8 mouse cellular contexts compared by ENCODE assay signal in the genomic region with DNA sequence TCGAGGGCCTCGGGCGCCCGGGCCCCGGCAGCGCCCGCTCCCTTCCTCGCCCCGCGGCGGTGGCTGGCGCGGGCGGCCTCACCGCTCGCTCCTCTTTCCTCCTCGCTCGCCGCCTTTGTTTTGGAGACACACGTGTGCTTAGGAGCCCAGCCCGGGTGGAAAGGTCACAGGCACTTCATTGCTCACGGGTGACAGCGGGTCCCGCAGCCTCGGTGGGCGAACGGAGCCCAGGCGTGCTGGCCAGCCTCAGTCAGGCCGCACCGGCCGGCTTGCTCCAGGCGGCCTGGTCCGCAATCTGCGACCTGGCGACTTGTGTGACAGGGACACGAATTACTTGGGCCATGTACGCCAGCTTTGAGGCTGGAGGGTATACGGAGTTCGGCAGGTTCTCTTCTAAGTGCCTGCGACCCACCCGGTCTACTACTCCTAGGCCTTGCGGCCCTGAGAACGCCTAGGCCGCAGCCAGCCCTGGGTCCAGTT. TPM values are rescaled to one million over a fixed set of nuclear protein-coding genes. Genes with fewer than 3 reads are reported as not detected.
DNase-seq lines count a peak whose midpoint lies in the region; ATAC-seq and TF ChIP-seq lines count a peak whose summit lies in the region.

No protein-coding gene starts in this region.

- TF ChIP-seq CTCF in olfactory bulb, adult 2 months (IDR thresholded peaks at IDR 0.05; ENCODE audit: insufficient read depth, low read depth, low read length): no peak

- no peak for ATAC-seq in embryonic facial prominence, embryonic 12.5 days (ENCODE audit: insufficient number of reproducible peaks, insufficient read depth, low FRiP score, low TSS enrichment)
- ATAC-seq in intestine, embryonic 16.5 days: no peak
- ATAC-seq in frontal cortex, adult (ENCODE audit: low TSS enrichment): no peak
- no peak for ATAC-seq in monocyte, adult 5-6 weeks (replicated peaks; ENCODE audit: insufficient number of reproducible peaks, low FRiP score, low TSS enrichment, poor library complexity, severe bottlenecking)
- no peak for ATAC-seq in erythroblast, adult 5-6 weeks (replicated peaks; ENCODE audit: low FRiP score, poor library complexity, severe bottlenecking)

- no peaks in the 10 kb centered on the region for H3K9me3 ChIP-seq in embryonic facial prominence, embryonic 12.5 days
- no peaks in the 10 kb centered on the region for H3K9me3 ChIP-seq in intestine, embryonic 16.5 days (ENCODE audit: control insufficient read depth, low read length)

- H3K27ac ChIP-seq in embryonic facial prominence, embryonic 12.5 days: peak overlapping the region; percentile 85
- H3K27ac ChIP-seq in intestine, embryonic 16.5 days (ENCODE audit: low read length): no peak overlapping the region
- no peak overlapping the region for H3K27ac ChIP-seq in olfactory bulb, adult 2 months (ENCODE audit: insufficient read depth, low read depth, low read length)

- peaks cover 69% of the 10 kb centered on the region for H3K27me3 ChIP-seq in embryonic facial prominence, embryonic 12.5 days
- peaks cover 71% of the 10 kb centered on the region for H3K27me3 ChIP-seq in intestine, embryonic 16.5 days (replicated peaks; ENCODE audit: control insufficient read depth, insufficient read depth, low read length)

- peak overlapping the region; percentile 51 for H3K4me3 ChIP-seq in embryonic facial prominence, embryonic 12.5 days
- peak overlapping the region; percentile 42 for H3K4me3 ChIP-seq in intestine, embryonic 16.5 days (ENCODE audit: low read length)
- H3K4me3 ChIP-seq in olfactory bulb, adult 2 months (ENCODE audit: insufficient read depth, low read depth, low read length): peak overlapping the region; percentile 11; the same call in 1 of the 2 replicates

- H3K9ac ChIP-seq in embryonic facial prominence, embryonic 12.5 days: peak overlapping the region; percentile 81
- H3K9ac ChIP-seq in intestine, embryonic 16.5 days (ENCODE audit: low read depth, low read length): peak overlapping the region; percentile 44

- DNase-seq in kidney, postnatal 10 days: peak; percentile 46
- no peak for DNase-seq in kidney, postnatal 36 days

- peaks cover 45% of the 10 kb centered on the region for H3K4me1 ChIP-seq in embryonic facial prominence, embryonic 12.5 days
- peaks cover 27% of the 10 kb centered on the region for H3K4me1 ChIP-seq in intestine, embryonic 16.5 days (ENCODE audit: control insufficient read depth, insufficient read depth, low read length)
- peaks cover 9% of the 10 kb centered on the region for H3K4me1 ChIP-seq in olfactory bulb, adult 2 months (ENCODE audit: control insufficient read depth, insufficient read depth, low read length)

- H3K36me3 ChIP-seq in embryonic facial prominence, embryonic 12.5 days: no peaks in the 10 kb centered on the region
- H3K36me3 ChIP-seq in intestine, embryonic 16.5 days (ENCODE audit: control insufficient read depth, insufficient read depth, low read length): no peaks in the 10 kb centered on the region

- H3K4me2 ChIP-seq in embryonic facial prominence, embryonic 12.5 days (replicated peaks): peak overlapping the region; percentile 63
- H3K4me2 ChIP-seq in intestine, embryonic 16.5 days (ENCODE audit: low read depth, low read length): peak overlapping the region; percentile 48

- no peak for TF ChIP-seq POLR2A in olfactory bulb, adult 2 months (IDR thresholded peaks at IDR 0.05; ENCODE audit: insufficient read depth, low read depth, low read length)

- WGBS in embryonic facial prominence, embryonic 12.5 days: 4% methylated on average over 44 of the region's 44 CpGs
- 28% methylated on average over 39 of the region's 44 CpGs for WGBS in intestine, embryonic 16.5 days
- WGBS in olfactory bulb, adult 2 months: 41% methylated on average over 44 of the region's 44 CpGs

RNA-seq across cellular contexts. Expression of gene Foxc1, which starts 5.1 kb away (rescaled TPM):
- 10.4 and 11.6 TPM in 2 replicates for polyA plus RNA-seq in embryonic facial prominence, embryonic 12.5 days (2016; fragmentation: Nextera tagmentation; extraction: Ambion mirVana)
- 0.06 and 0.07 TPM in 2 replicates for polyA plus RNA-seq in intestine, embryonic 16.5 days (2015; fragmentation: Nextera tagmentation; extraction: Ambion mirVana)
- not detected in 2 replicates for polyA plus RNA-seq in olfactory bulb, adult 2 months (2012; ENCODE audit: insufficient read depth, insufficient read length, low replicate concordance, missing spikeins)
- total RNA-seq in monocyte, adult 5-6 weeks (2017): 0.10 TPM in 1 of 3 replicates, not detected in the others
- 0.19 TPM in 1 of 2 replicates, not detected in the other for total RNA-seq in erythroblast, adult 5-6 weeks (2015; ENCODE audit: low replicate concordance)
- total RNA-seq in erythroblast, adult 5-6 weeks (2017; ENCODE audit: low replicate concordance): 0.09 TPM in 1 of 2 replicates, not detected in the other

Comparison
In these comparisons a context has a peak if more than half of its experiments do, and no peak if none do; other contexts are left out.
1. RNA of gene Foxc1, which starts 5.1 kb away (polyA plus RNA-seq): 10.4 to 11.6 TPM in embryonic facial prominence, embryonic 12.5 days; 0.06 to 0.07 TPM in intestine, embryonic 16.5 days and not detected in olfactory bulb, adult 2 months; every median in the first group is over 10 times any median in the second.
2. Peak in every context shown above with its lines, with median percentiles within 50 percentile points of each other: H3K4me3 ChIP-seq.